Mouse (Mus musculus) ovary, adult 18-20 months (tissue): Measurements from ENCODE around the gene Gm9803.

Experiments used
- DNase-seq: peaks from one replicate; pipeline ENCODE4 v3.0.0; 2022; ENCODE audit warnings: low spot score, mixed read lengths

The Gm9803 gene

GRCm38 (mm10) chr10:43512976-43513375 lies 10.9 kb upstream of the Gm9803 start:
- DNase-seq: no peak

GRCm38 (mm10) chr10:43516992-43517660 lies 6.8 kb upstream of the Gm9803 start:
- DNase-seq: no peak

GRCm38 (mm10) chr10:43517836-43518235 lies 6.0 kb upstream of the Gm9803 start:
- DNase-seq: peak; percentile 12

GRCm38 (mm10) chr10:43518368-43518767 lies 5.5 kb upstream of the Gm9803 start:
- no peak for DNase-seq

GRCm38 (mm10) chr10:43519977-43520376 lies 3.9 kb upstream of the Gm9803 start:
- DNase-seq: no peak

GRCm38 (mm10) chr10:43527283-43528269 lies 3.7 kb downstream of the Gm9803 start:
- no peak for DNase-seq

- DNase-seq: no peak
Observed at GRCm38 (mm10) chr10:43534382-43534781, 10.5 kb downstream of the Gm9803 start.

- no peak for DNase-seq
Observed at GRCm38 (mm10) chr10:43537652-43538051, 13.8 kb downstream of the Gm9803 start.

GRCm38 (mm10) chr10:43538831-43539230 lies 14.9 kb downstream of the Gm9803 start:
- DNase-seq: no peak

- DNase-seq: no peak
Observed at GRCm38 (mm10) chr10:43539746-43540310, 15.9 kb downstream of the Gm9803 start.

- DNase-seq: peak; percentile 92
Observed at GRCm38 (mm10) chr10:43540442-43541152, 16.7 kb downstream of the Gm9803 start, which contains the start of gene 1700021F05Rik. Gene 1700021F05Rik, minus strand, starts transcription at chr10:43540994.

- DNase-seq: no peak
Observed at GRCm38 (mm10) chr10:43541153-43541544, 17.3 kb downstream of the Gm9803 start.

- no peak for DNase-seq
Observed at GRCm38 (mm10) chr10:43549411-43549810, 25.5 kb downstream of the Gm9803 start.

- DNase-seq: no peak
Observed at GRCm38 (mm10) chr10:43550923-43551322, 27.0 kb downstream of the Gm9803 start.

GRCm38 (mm10) chr10:43551388-43551787 lies 27.5 kb downstream of the Gm9803 start:
- DNase-seq: no peak

- no peak for DNase-seq
Observed at GRCm38 (mm10) chr10:43557630-43558165, 33.8 kb downstream of the Gm9803 start.

- DNase-seq: no peak
Observed at GRCm38 (mm10) chr10:43559313-43559712, 35.4 kb downstream of the Gm9803 start.

- no peak for DNase-seq
Observed at GRCm38 (mm10) chr10:43560765-43561164, 36.9 kb downstream of the Gm9803 start.

GRCm38 (mm10) chr10:43561311-43561710 lies 37.4 kb downstream of the Gm9803 start:
- no peak for DNase-seq
